Mouse (Mus musculus) myocyte (in vitro differentiated cells): ENCODE measurements around the gene Ptpn1. TPM values are rescaled to one million over a fixed set of nuclear protein-coding genes. Genes with fewer than 3 reads are reported as not detected.

Source experiments
- H3K27me3 ChIP-seq: one replicate; pipeline ENCODE4 v1.6.1; 2011; ENCODE audit not compliant: control insufficient read depth, insufficient read depth, insufficient read length
- H3K36me3 ChIP-seq: one replicate; pipeline ENCODE4 v1.6.1; 2011; ENCODE audit not compliant: control insufficient read depth, insufficient read depth
- H3K4me2 ChIP-seq: one replicate; pipeline ENCODE4 v1.6.1; 2011; ENCODE audit warnings: low read depth, control low read depth
- H3K4me3 ChIP-seq: one replicate; pipeline ENCODE4 v1.5.1; 2011; ENCODE audit warnings: mild to moderate bottlenecking, control low read depth, moderate library complexity
- H3K79me2 ChIP-seq: one replicate; pipeline ENCODE4 v1.6.1; 2011; ENCODE audit not compliant: control insufficient read depth, insufficient read depth
- H3ac ChIP-seq: one replicate; pipeline ENCODE4 v1.6.1; 2011; ENCODE audit not compliant: control insufficient read depth, insufficient read length
- CEBPB ChIP-seq: IDR thresholded peaks from 2 replicates; pipeline ENCODE4 v1.6.1; 2011; ENCODE audit warnings: mild to moderate bottlenecking, moderate library complexity; ENCODE audit not compliant: poor library complexity, insufficient read depth, severe bottlenecking
- E2F4 ChIP-seq: IDR thresholded peaks from one replicate; pipeline ENCODE4 v1.6.1; 2011; ENCODE audit warnings: mild to moderate bottlenecking, control low read depth, moderate library complexity; ENCODE audit not compliant: insufficient read depth
- MAX ChIP-seq: IDR thresholded peaks from one replicate; pipeline ENCODE4 v1.6.1; 2011; ENCODE audit warnings: low read depth, mild to moderate bottlenecking, control low read depth
- MYOD1 ChIP-seq, 3 experiments: IDR thresholded peaks; one replicate each; pipeline ENCODE4 v1.6.1; 2011; ENCODE audit warnings: control low read depth in 2 of 3, low read depth in 2 of 3, mild to moderate bottlenecking in 2 of 3, moderate library complexity in 1 of 3; ENCODE audit not compliant: insufficient read length in 2 of 3, control insufficient read depth in 1 of 3
- MYOG ChIP-seq, 3 experiments: IDR thresholded peaks; one replicate each; pipeline ENCODE4 v1.6.1; 2011; ENCODE audit warnings: control low read depth in 2 of 3, low read depth in 2 of 3, mild to moderate bottlenecking in 2 of 3; ENCODE audit not compliant: insufficient read length in 2 of 3, control insufficient read depth in 1 of 3, insufficient read depth in 1 of 3
- POLR2A ChIP-seq: IDR thresholded peaks from one replicate; pipeline ENCODE4 v1.6.1; 2011; ENCODE audit warnings: low read depth, mild to moderate bottlenecking, control low read depth, moderate library complexity; ENCODE audit not compliant: insufficient read length
- POLR2AphosphoS2 ChIP-seq: IDR thresholded peaks from one replicate; pipeline ENCODE4 v1.6.1; 2011; ENCODE audit warnings: low read depth, control low read depth; ENCODE audit not compliant: insufficient read length
- REST ChIP-seq: IDR thresholded peaks from one replicate; pipeline ENCODE4 v1.6.1; 2011; ENCODE audit warnings: mild to moderate bottlenecking, control low read depth, moderate library complexity; ENCODE audit not compliant: insufficient read depth, insufficient read length
- SRF ChIP-seq: IDR thresholded peaks from one replicate; pipeline ENCODE4 v1.6.1; 2011; ENCODE audit warnings: low read depth; ENCODE audit not compliant: control insufficient read depth, insufficient read length
- TCF12 ChIP-seq: IDR thresholded peaks from one replicate; pipeline ENCODE4 v1.6.1; 2011; ENCODE audit warnings: mild to moderate bottlenecking, control low read depth; ENCODE audit not compliant: poor library complexity, insufficient read depth, severe bottlenecking
- TCF3 ChIP-seq: IDR thresholded peaks from one replicate; pipeline ENCODE4 v1.6.1; 2011; ENCODE audit warnings: low read depth, control low read depth; ENCODE audit not compliant: insufficient read length
- USF1 ChIP-seq: IDR thresholded peaks from one replicate; pipeline ENCODE4 v1.6.1; 2011; ENCODE audit warnings: low read depth, mild to moderate bottlenecking, control low read depth, moderate library complexity
- polyA plus RNA-seq: library from polyadenylated mRNA; unstranded; fragments of >200 nt; fragmentation: generic; extraction: Trizol; gene quantifications from one replicate; pipeline ENCODE4 v1.2.1, GENCODE M21; 2012; ENCODE audit warnings: missing spikeins

Gene Ptpn1
- polyA plus RNA-seq, 1 experiment: 45.0 TPM

GRCm38 (mm10) chr2:167984371-167984770 is 52.5 kb downstream of the Ptpn1 start:
- no peak for TF ChIP-seq SRF
- no peak for TF ChIP-seq POLR2AphosphoS2
- TF ChIP-seq USF1: no peak
- no peak for TF ChIP-seq TCF3
- peak; percentile 12 for TF ChIP-seq TCF12
- no peak for TF ChIP-seq REST
- peak in 2 of 3 experiments; percentile 76 to 90 for TF ChIP-seq MYOD1 (IDR thresholded peaks at IDR 0.05; ENCODE audit: control insufficient read depth in 1 of 3, insufficient read length in 2 of 3, low read depth in 2 of 3)
- no peak for TF ChIP-seq POLR2A
- peak; percentile 40 to 95 (median 85) for TF ChIP-seq MYOG (IDR thresholded peaks at IDR 0.05; ENCODE audit: control insufficient read depth in 1 of 3, insufficient read depth in 1 of 3, insufficient read length in 2 of 3, low read depth in 2 of 3)
- TF ChIP-seq MAX: no peak
- no peak for TF ChIP-seq E2F4
- no peak for TF ChIP-seq CEBPB
- no peaks in the 10 kb centered on the region for H3K36me3 ChIP-seq
- H3K4me2 ChIP-seq: peak overlapping the region; percentile 51
- H3ac ChIP-seq: no peak overlapping the region
- H3K4me3 ChIP-seq: no peak overlapping the region
- no peaks in the 10 kb centered on the region for H3K27me3 ChIP-seq
- H3K79me2 ChIP-seq: no peaks in the 10 kb centered on the region

- H3K4me2 ChIP-seq: peak overlapping the region; percentile 51
- TF ChIP-seq TCF3 (no peak), SRF (no peak), MYOD1 (IDR thresholded peaks at IDR 0.05; ENCODE audit: control insufficient read depth in 1 of 3, insufficient read length in 2 of 3, low read depth in 2 of 3) (no peak)
Measured at GRCm38 (mm10) chr2:167984946-167985345, 53.1 kb downstream of the Ptpn1 start.

GRCm38 (mm10) chr2:167986762-167987161 is 54.9 kb downstream of the Ptpn1 start:
- Histone ChIP-seq H3K27me3 (peaks cover 3% of the 10 kb centered on the region), H3K79me2 (no peaks in the 10 kb centered on the region), H3K4me2 (no peak overlapping the region), H3K4me3 (no peak overlapping the region), H3ac (no peak overlapping the region), H3K36me3 (no peaks in the 10 kb centered on the region)
- TF ChIP-seq MYOD1 (IDR thresholded peaks at IDR 0.05; ENCODE audit: control insufficient read depth in 1 of 3, insufficient read length in 2 of 3, low read depth in 2 of 3): no peak
- TF ChIP-seq USF1: no peak
- TF ChIP-seq POLR2AphosphoS2: no peak

More at GRCm38 (mm10) chr2:167984946-167985345, 53.1 kb downstream of the Ptpn1 start:
- Histone ChIP-seq H3ac (no peak overlapping the region), H3K79me2 (no peaks in the 10 kb centered on the region), H3K4me3 (no peak overlapping the region), H3K36me3 (no peaks in the 10 kb centered on the region), H3K27me3 (no peaks in the 10 kb centered on the region)

- H3K36me3 ChIP-seq: no peaks in the 10 kb centered on the region
- H3ac ChIP-seq: no peak overlapping the region
- H3K4me3 ChIP-seq: no peak overlapping the region
- H3K79me2 ChIP-seq: no peaks in the 10 kb centered on the region
- H3K4me2 ChIP-seq: no peak overlapping the region
- TF ChIP-seq CEBPB: no peak
- TF ChIP-seq TCF12: no peak
- no peak for TF ChIP-seq MAX
- no peak for TF ChIP-seq MYOD1 (IDR thresholded peaks at IDR 0.05; ENCODE audit: control insufficient read depth in 1 of 3, insufficient read length in 2 of 3, low read depth in 2 of 3)
- no peak for TF ChIP-seq POLR2A
- TF ChIP-seq USF1: no peak
- TF ChIP-seq SRF: no peak
- no peak for TF ChIP-seq MYOG (IDR thresholded peaks at IDR 0.05; ENCODE audit: control insufficient read depth in 1 of 3, insufficient read depth in 1 of 3, insufficient read length in 2 of 3, low read depth in 2 of 3)
- TF ChIP-seq POLR2AphosphoS2: no peak
- no peak for TF ChIP-seq TCF3
- TF ChIP-seq E2F4: no peak
- TF ChIP-seq REST: no peak
- peaks cover 12% of the 10 kb centered on the region for H3K27me3 ChIP-seq
Measured at GRCm38 (mm10) chr2:167987640-167988039, 55.8 kb downstream of the Ptpn1 start.

- Histone ChIP-seq H3K79me2 (no peaks in the 10 kb centered on the region), H3K4me2 (no peak overlapping the region), H3ac (no peak overlapping the region), H3K4me3 (no peak overlapping the region), H3K27me3 (peaks cover 22% of the 10 kb centered on the region), H3K36me3 (no peaks in the 10 kb centered on the region)
- TF ChIP-seq MYOD1 (IDR thresholded peaks at IDR 0.05; ENCODE audit: control insufficient read depth in 1 of 3, insufficient read length in 2 of 3, low read depth in 2 of 3) (no peak), E2F4 (no peak), POLR2A (no peak), POLR2AphosphoS2 (no peak), SRF (no peak), REST (no peak), MYOG (IDR thresholded peaks at IDR 0.05; ENCODE audit: control insufficient read depth in 1 of 3, insufficient read depth in 1 of 3, insufficient read length in 2 of 3, low read depth in 2 of 3) (no peak), USF1 (no peak), TCF12 (no peak), TCF3 (no peak), MAX (no peak), CEBPB (no peak)
Measured at GRCm38 (mm10) chr2:167989310-167989709, 57.5 kb downstream of the Ptpn1 start.
